Mouse (Mus musculus) layer of hippocampus, postnatal 36 days (tissue): ENCODE measurements around the gene Zfp933. TPM values are rescaled to one million over a fixed set of nuclear protein-coding genes. Genes with fewer than 3 reads are reported as not detected.
"Not testable (repeated sequence)": the region's sequence is repeated elsewhere in the genome, so short reads cannot be mapped to it uniquely, and the experiment has no call there.

Experiments
- DNase-seq, 2 experiments: peaks; one replicate each; pipeline ENCODE4 v3.0.0; 2022
- total RNA-seq, 2 experiments: library from RNA; stranded (reverse); gene quantifications; 2 replicates each; pipeline ENCODE4 v1.2.3; 2021

Gene Zfp933
- total RNA-seq: 10 to 100 TPM; 21.8 to 22.0 TPM

DNA sequence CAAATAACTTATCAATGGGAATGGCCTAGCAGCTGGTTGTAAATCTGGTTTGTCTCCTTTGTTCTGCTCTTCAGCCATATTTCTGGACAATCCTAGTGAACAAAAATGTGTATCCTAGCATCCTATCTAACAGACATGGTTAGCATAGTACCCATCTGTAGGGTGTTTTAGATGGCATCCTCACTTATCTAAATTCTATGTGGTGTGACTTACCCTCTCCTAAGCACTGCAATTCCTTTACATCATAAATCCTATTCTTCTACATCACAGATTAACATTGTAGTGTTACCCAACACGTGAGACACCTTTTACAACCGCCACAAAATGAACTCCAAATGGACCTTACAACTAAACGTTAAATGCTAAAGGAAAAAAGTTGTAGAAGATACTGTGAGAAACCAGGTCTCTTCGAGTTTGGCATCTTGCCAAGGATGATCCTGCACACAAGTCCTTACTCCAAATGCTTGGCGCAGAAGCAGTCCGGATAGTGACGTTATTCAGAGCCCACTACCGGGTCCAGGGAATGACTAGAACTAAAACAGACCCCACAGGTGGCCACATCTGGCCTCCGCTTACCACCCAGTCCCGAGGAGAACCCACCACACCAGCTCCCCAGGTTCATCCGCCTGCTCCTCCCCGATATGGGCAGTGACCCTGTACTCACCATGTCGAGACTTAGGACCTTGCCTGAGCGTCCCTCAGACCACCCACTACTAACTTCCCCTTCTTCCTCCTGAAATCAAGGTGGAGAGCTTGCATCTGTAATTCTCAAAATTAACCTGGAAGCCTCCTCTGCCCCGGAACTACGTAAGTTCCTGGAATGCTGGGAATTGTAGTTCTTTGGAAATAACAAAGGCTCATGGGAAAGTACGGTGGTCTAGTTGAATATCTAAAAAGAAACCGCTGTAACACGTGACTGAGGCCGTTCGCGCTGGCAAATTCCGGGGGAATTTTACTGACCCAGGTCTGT is at the start of gene Zfp933:
TSS of gene Zfp933 (minus strand) at position 753 of the 970 bp plus-strand sequence.
- peak; percentile 67 to 72 for DNase-seq

DNA sequence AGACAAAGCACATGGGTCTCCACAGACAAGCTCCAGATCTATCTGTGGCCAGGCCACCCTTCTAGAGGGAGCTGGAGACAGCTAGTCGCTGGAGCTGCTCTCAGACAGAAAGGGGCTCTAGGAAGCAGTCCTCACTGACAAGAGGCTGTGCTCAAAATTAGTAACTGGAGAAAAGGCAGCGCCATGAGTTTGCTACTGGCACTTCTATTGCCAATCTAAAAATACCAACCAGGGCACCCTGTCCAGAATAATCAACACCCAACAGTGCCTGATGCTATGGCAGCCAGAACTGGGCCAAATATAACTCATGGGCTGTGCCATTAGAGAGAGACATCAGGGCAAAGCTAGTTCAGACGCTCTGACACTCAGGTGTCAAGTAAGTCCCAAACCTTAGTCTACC is 49.2 kb upstream of the Zfp933 start:
- DNase-seq: no peak

GRCm38 (mm10) chr4:147896411-147896810 is 48.2 kb upstream of the Zfp933 start:
- DNase-seq: no peak

- no peak for DNase-seq
Observed at GRCm38 (mm10) chr4:147895815-147896330, 47.7 kb upstream of the Zfp933 start.

GRCm38 (mm10) chr4:147890341-147890740 is 42.2 kb upstream of the Zfp933 start:
- peak in 1 of 2 experiments; percentile 32 for DNase-seq

DNA sequence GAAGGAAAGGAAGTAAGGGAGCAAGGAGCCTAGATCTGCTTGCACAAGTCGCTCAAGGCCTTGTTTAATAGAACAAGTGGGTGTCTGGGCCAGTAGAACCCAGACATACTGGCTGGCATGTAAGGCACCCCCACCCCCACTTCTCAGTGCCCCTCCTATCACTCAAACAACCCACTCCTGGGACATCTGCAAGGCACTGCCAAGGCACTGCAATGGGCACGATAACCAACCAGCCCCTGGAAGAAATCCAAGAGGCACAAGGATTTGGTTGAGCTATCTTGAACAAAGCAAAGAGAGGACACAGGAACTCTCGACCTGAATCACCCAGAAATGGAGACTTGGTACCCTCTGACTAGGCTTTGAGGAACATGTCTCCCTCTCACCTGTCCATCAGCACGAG is 40.1 kb upstream of the Zfp933 start:
- DNase-seq: no peak

GRCm38 (mm10) chr4:147887277-147887676 is 39.1 kb upstream of the Zfp933 start:
- no peak for DNase-seq

- no peak for DNase-seq
Observed at GRCm38 (mm10) chr4:147886158-147886557, 38.0 kb upstream of the Zfp933 start.

DNA sequence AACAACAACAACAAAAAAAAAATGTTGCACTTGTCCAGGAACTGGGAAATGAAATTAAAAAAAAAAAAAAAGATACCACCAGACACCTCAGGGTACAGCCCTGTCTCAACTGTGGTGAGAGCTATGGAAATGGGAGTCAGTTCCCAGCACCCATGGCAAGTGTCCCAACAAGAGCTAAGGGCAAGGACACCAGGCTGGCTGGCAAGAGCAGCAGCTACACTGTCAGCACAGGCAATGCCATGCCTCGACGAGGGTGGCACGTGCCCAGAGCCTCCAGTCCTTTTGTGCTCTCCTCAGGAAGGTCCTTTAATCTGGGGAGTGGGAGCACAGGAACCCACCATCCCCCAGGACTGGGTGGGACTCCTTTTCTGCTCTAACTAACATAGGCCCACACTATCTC is 36.0 kb upstream of the Zfp933 start:
- peak in 1 of 2 experiments; percentile 2 for DNase-seq

DNA sequence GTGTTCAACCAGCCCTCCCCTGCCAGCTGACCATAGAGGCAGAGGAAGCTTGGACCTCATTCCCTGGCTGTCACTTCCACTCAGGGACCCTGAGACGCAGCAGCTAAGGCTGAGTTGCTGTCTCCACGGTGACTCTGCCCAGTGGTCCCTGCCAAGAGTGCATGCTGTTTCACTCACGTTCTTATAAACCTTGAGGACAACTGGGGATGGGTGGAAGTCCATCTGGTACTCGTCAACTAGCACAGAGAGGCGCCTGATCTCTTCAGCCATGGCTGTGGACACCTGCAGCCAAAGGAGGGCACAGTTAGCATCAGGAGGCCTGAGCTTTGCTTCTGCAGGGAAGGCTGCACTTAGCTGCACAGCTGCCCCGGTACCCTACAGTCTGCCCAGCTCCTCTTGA is 34.9 kb upstream of the Zfp933 start:
- peak in 1 of 2 experiments; percentile 2 for DNase-seq

DNA sequence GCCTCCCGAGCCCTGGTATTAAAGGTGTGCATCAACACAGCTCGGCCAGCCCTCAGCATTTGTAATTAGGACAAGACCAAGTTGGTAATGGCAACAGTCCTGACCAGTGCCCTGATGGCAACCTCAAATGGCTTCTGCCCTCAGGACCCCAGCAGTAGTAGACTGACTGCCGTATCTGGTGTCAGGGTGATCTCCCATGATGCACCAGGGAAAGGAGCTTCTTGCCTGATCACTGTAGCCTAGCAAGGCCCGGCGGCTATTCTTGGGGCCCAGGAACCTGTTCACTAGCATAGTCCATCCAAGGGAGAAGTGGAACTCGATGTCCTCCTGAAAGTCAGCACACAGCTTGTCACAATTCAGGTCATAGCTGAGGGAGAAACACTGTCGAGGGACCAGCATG is 33.6 kb upstream of the Zfp933 start:
- DNase-seq: peak in 1 of 2 experiments; percentile 1

DNA sequence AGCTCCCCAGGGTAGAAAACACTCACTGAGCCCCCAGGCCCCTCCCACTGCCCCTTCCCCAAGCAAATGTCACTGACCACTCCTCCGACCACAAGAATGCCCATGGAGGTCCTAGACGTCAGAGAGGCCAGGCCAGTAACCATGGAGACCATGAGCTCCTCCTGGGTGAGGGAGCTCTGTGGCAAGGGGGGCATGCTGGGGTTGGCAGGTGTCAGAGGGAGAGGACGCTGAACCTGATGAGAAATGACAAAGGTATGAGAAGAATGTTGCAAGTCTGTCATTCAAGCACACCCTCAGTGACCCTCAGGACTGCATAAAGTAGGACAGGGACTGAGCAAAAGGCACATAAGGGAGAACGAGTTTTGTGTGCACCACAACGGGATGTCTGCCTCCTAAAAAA is 31.7 kb upstream of the Zfp933 start:
- no peak for DNase-seq

- DNase-seq: no peak
Observed at GRCm38 (mm10) chr4:147879456-147879855, 31.3 kb upstream of the Zfp933 start.

DNA sequence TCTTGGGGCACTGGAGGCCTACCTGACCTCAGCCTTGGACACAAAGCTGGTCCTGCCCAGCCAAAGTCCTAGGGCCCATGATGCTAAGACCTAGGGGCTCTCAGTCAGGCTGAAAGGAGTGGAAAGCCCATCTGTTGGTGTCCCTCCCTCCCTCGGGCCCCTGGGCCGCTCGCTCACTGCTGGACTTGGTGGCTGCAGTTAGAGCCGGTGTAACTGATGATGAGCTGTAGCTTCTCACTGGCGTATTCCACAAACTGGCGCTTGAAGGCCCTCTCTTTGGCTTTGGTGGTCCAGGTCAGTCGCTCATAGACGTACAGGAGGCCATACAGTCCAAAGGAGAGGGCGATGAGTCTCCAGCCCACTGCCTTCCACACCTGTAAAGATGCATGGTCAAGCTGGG is 30.4 kb upstream of the Zfp933 start:
- no peak for DNase-seq

DNA sequence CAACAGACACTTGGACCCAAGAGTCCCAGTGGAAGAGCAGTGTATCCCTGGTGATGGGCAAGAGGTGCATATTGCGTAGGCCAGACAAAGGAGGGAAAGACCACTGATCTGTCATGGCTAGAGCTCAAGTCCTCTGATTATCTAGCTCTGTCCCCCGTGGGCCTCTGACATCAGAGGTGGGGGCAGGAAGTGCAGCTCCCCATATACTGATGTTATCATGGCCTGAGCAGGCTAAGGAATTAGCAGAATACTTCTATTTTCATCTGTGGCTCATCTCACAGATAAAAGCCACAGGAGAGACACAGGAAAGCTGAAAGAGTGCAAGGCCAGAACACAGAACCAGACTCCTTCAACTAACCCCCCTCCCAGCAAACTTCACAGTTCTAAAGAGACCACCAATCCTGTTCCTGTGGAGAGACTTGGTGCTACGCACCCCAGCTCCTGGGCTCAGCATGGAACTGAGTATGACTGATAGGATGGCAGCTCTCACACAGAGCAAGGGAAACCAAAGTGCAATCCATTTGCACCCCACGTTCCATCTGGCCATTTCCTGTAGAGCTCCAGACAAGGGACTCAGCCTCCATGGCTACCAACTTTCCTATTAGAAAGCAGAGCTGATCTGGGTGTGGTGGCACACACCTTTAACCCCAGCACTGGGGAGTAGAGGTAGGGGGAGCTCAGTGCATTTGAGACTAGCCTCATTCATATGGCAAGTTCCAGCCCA is 27.8 kb upstream of the Zfp933 start:
- no peak for DNase-seq

- no peak for DNase-seq
Observed at GRCm38 (mm10) chr4:147869238-147869637, 21.1 kb upstream of the Zfp933 start.

DNA sequence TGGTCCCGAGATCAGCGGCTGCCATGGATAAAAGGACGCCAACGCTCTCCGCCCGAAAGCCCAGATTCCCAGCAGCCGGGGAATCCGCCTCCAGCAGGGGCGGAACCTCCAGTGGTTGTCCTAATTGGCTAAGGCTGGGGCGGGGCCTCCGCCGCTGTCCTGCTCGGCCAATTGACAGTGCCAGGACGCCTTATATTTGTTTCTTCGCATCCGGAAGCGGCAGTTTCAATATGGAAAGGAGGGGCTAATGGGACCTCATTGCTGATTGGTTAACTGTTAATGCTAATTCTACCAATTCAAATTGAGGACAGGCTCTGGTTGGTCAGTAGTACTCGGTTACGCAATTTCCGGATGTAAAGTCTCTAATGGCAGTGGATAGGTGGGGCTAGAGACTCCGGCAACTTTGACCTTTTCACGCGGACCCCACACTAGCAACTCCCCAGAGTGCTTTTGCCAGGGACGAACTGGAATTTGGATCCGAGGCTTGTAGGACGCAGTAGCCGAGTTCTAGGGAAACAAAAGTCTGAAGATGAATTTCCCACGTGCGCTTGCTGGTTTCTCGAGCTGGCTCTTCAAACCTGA is 20.4 kb upstream of the Zfp933 start, which contains the start of the genes Miip and Fv1:
TSS of gene Miip (minus strand) at position 367 of the 582 bp plus-strand sequence.
TSS of gene Fv1 (plus strand) at position 530 of the 582 bp plus-strand sequence.
- DNase-seq: peak; percentile 94 to 95

DNA sequence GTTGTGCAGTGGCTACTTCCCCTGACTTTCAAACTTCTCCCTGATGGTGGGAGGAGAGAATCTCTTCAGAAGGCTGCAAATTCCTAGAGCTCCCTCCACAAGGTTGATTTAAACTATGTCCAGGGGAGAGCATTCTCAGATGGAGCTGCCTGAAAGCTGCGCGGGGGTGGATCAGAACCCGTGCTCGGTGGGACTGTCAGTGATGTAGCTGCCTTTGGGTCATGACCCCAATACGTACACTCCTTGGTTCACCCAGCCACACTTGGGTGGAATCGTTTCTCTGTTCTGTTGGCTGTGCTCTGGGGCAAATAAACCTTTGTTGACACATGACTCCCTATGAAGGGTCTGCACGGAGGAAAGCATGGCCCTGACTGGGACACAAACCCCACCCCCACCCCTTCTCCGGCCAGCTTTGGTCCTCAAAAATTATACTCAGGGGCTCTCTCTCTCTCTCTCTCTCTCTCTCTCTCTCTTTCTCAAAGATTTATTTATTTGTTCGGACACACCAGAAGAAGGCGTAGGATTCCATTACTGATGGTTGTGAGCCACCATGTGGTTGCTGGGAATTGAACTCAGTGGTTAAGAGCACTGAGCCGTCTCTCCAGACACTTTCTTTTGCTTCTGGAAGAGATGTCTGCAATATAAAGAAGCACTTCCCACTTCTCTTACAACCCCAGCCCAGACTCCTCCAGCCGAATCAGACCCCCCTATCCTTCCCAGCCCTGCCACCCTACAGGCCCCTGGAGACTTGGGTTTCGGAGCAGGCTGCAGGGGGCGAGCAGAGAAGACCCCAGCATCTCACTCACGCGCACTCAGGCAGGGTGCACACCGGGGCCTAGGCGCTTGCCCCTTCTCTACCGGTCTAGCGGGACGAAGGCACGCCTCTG is 19.6 kb upstream of the Zfp933 start:
- no peak for DNase-seq

DNA sequence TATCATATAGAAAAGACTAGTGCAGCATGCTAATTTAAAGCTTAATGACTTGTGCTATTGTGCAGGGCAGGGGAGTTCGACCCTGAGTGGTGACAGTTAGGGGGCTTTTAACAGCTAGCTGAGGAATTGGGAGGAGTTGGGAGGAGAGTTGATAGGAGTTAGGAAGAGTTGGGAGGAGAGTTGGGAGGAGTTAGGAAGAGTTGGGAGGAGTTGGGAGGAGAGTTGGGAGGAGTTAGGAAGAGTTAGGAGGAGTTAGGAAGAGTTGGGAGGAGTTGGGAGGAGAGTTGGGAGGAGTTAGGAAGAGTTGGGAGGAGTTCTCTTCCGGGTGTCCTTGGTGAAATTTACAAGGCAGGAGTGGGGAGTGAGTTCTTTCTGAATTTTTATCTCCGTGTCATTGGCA is 18.6 kb upstream of the Zfp933 start:
- not testable (repeated sequence) for DNase-seq

GRCm38 (mm10) chr4:147866056-147866455 is 17.9 kb upstream of the Zfp933 start:
- DNase-seq: no peak

DNA sequence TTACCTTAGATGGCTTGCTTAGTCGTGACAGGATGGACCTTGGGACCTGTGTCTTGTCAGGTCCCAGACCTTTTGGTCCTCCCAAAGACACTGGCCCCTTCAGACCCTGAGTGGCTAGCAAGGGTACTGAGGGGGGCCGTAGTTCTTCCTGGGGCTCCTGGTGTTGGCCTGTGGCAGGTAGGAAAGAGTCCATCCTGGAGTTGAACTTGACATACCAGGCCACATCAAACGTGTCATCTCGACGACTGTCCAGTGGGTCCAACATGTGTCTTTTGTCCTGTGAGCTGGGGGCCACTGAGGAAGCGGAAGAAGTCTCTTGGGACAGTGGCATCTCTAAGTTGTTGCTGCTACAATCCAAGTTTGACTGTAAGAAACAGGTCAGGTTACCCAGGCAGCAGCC is 17.5 kb upstream of the Zfp933 start:
- DNase-seq: no peak

- no peak for DNase-seq
Observed at GRCm38 (mm10) chr4:147862051-147862450, 13.9 kb upstream of the Zfp933 start.
